Mouse (Mus musculus): ENCODE data around the gene 1700042G07Rik.
"Not testable (repeated sequence)": the region's sequence is repeated elsewhere in the genome, so short reads cannot be mapped to it uniquely, and the experiment has no call there.

Gene 1700042G07Rik

GRCm38 (mm10) chr4:116204422-116204821, 31.2 kb downstream of the 1700042G07Rik start:
- in situ Hi-C loops (cut with MboI; ENCODE audit: low sequenced_read_pairs): no loop called here

GRCm38 (mm10) chr4:116206531-116206930, 33.4 kb downstream of the 1700042G07Rik start:
- in situ Hi-C loops (cut with MboI; ENCODE audit: low sequenced_read_pairs): no loop called here

GRCm38 (mm10) chr4:116208891-116209290, 35.7 kb downstream of the 1700042G07Rik start:
- in situ Hi-C loops (cut with MboI; ENCODE audit: low sequenced_read_pairs): no loop called here

- in situ Hi-C loops (cut with MboI; ENCODE audit: low sequenced_read_pairs): no loop called here
These were observed 42.9 kb downstream of the 1700042G07Rik start for GRCm38 (mm10) chr4:116215895-116216605.

- in situ Hi-C loops (cut with MboI; ENCODE audit: low sequenced_read_pairs): no loop called here
These were observed 43.9 kb downstream of the 1700042G07Rik start for GRCm38 (mm10) chr4:116217046-116217445.

- in situ Hi-C loops (cut with MboI; ENCODE audit: low sequenced_read_pairs): not testable (repeated sequence)
These were observed 44.5 kb downstream of the 1700042G07Rik start for GRCm38 (mm10) chr4:116217661-116218060.

GRCm38 (mm10) chr4:116219056-116219455, 45.9 kb downstream of the 1700042G07Rik start:
- in situ Hi-C loops (cut with MboI; ENCODE audit: low sequenced_read_pairs): no loop called here

- in situ Hi-C loops (cut with MboI; ENCODE audit: low sequenced_read_pairs): no loop called here
These were observed 47.0 kb downstream of the 1700042G07Rik start for GRCm38 (mm10) chr4:116220071-116220650.

GRCm38 (mm10) chr4:116220780-116221139, 47.6 kb downstream of the 1700042G07Rik start:
- in situ Hi-C loops (cut with MboI; ENCODE audit: low sequenced_read_pairs): no loop called here

- in situ Hi-C loops (cut with MboI; ENCODE audit: low sequenced_read_pairs): no loop called here
These were observed 48.1 kb downstream of the 1700042G07Rik start, which contains the start of gene Pik3r3 for GRCm38 (mm10) chr4:116221140-116221851. TSS of gene Pik3r3 (plus strand) at chr4:116221618.

GRCm38 (mm10) chr4:116221996-116222842, 49.0 kb downstream of the 1700042G07Rik start:
- in situ Hi-C loops (cut with MboI; ENCODE audit: low sequenced_read_pairs): no loop called here

- in situ Hi-C loops (cut with MboI; ENCODE audit: low sequenced_read_pairs): no loop called here
These were observed 49.6 kb downstream of the 1700042G07Rik start for GRCm38 (mm10) chr4:116222843-116223119.

All from CH12F3 (cell line).